Mouse (Mus musculus): Measurements from ENCODE around the gene 1110051M20Rik.
A peak's percentile ranks its signal among the peaks of the same experiment; 100 is the strongest.

The 1110051M20Rik gene

GRCm38 (mm10) chr2:91411473-91411872 lies 33.0 kb downstream of the 1110051M20Rik start:
- DNase-seq, result no peak

GRCm38 (mm10) chr2:91408031-91408430 lies 36.5 kb downstream of the 1110051M20Rik start:
- DNase-seq, result no peak

GRCm38 (mm10) chr2:91405071-91405470 lies 39.4 kb downstream of the 1110051M20Rik start:
- no peak for DNase-seq

GRCm38 (mm10) chr2:91399727-91400126 lies 44.8 kb downstream of the 1110051M20Rik start:
- DNase-seq, result no peak

- DNase-seq, result no peak
Observed at GRCm38 (mm10) chr2:91399168-91399567, 45.3 kb downstream of the 1110051M20Rik start.

- DNase-seq, result peak; percentile 47
Observed at GRCm38 (mm10) chr2:91394078-91394477, 50.4 kb downstream of the 1110051M20Rik start.

GRCm38 (mm10) chr2:91388738-91389137 lies 55.8 kb downstream of the 1110051M20Rik start:
- DNase-seq, result no peak

GRCm38 (mm10) chr2:91388281-91388680 lies 56.2 kb downstream of the 1110051M20Rik start:
- no peak for DNase-seq

GRCm38 (mm10) chr2:91387287-91387958 lies 57.1 kb downstream of the 1110051M20Rik start:
- DNase-seq, result no peak

GRCm38 (mm10) chr2:91386547-91387286 lies 57.8 kb downstream of the 1110051M20Rik start:
- DNase-seq, result peak; percentile 11

GRCm38 (mm10) chr2:91383294-91383693 lies 61.2 kb downstream of the 1110051M20Rik start:
- peak; percentile 61 for DNase-seq

- DNase-seq, result no peak
Observed at GRCm38 (mm10) chr2:91377038-91377437, 67.5 kb downstream of the 1110051M20Rik start.

- no peak for DNase-seq
Observed at GRCm38 (mm10) chr2:91370314-91370713, 74.2 kb downstream of the 1110051M20Rik start.

GRCm38 (mm10) chr2:91363272-91363671 lies 81.2 kb downstream of the 1110051M20Rik start:
- no peak for DNase-seq

- DNase-seq, result no peak
Observed at GRCm38 (mm10) chr2:91361068-91361528, 83.4 kb downstream of the 1110051M20Rik start.

- DNase-seq, result no peak
Observed at GRCm38 (mm10) chr2:91355767-91356166, 88.7 kb downstream of the 1110051M20Rik start.

GRCm38 (mm10) chr2:91354727-91355403 lies 89.6 kb downstream of the 1110051M20Rik start:
- DNase-seq, result no peak

- DNase-seq, result no peak
Observed at GRCm38 (mm10) chr2:91353854-91354253, 90.7 kb downstream of the 1110051M20Rik start.

GRCm38 (mm10) chr2:91351841-91352240 lies 92.7 kb downstream of the 1110051M20Rik start:
- DNase-seq, result no peak

- no peak for DNase-seq
Observed at GRCm38 (mm10) chr2:91349974-91350457, 94.5 kb downstream of the 1110051M20Rik start.

GRCm38 (mm10) chr2:91348936-91349335 lies 95.6 kb downstream of the 1110051M20Rik start:
- DNase-seq, result no peak

- no peak for DNase-seq
Observed at GRCm38 (mm10) chr2:91345644-91346043, 98.9 kb downstream of the 1110051M20Rik start.

- no peak for DNase-seq
Observed at GRCm38 (mm10) chr2:91339591-91339990, 104.9 kb downstream of the 1110051M20Rik start.
